Mouse (Mus musculus) brain, embryonic 14.5 days (tissue): Measurements from ENCODE around the gene Txndc11.

Source experiments
- CTCF ChIP-seq: fragments of 200-500 bp; IDR thresholded peaks from 2 replicates; pipeline ENCODE4 v1.5.1; 2012; ENCODE audit warnings: inconsistent platforms, mild to moderate bottlenecking, moderate library complexity, borderline replicate concordance; ENCODE audit not compliant: insufficient read depth, insufficient read length; ENCODE audit errors: extremely low read depth
- POLR2A ChIP-seq: fragments of 200-500 bp; IDR thresholded peaks from 2 replicates; pipeline ENCODE4 v1.6.1; 2012; ENCODE audit warnings: mild to moderate bottlenecking, inconsistent platforms, borderline replicate concordance; ENCODE audit not compliant: poor library complexity, insufficient read depth, insufficient read length, severe bottlenecking; ENCODE audit errors: extremely low read depth

GRCm38 (mm10) chr16:11051134-11051533 is 83.3 kb downstream of the Txndc11 start:
- TF ChIP-seq POLR2A: no peak
- TF ChIP-seq CTCF: no peak
